Mouse (Mus musculus) C2C12 (cell line): Measurements from ENCODE around the gene Bmp4.

Experiments
- CTCF ChIP-seq: IDR thresholded peaks from one replicate; pipeline ENCODE4 v1.5.1; 2011; ENCODE audit not compliant: control insufficient read depth, insufficient read depth, insufficient read length
- FOSL1 ChIP-seq: IDR thresholded peaks from one replicate; pipeline ENCODE4 v1.8.0; 2011; ENCODE audit warnings: mild to moderate bottlenecking, low read length; ENCODE audit not compliant: poor library complexity, insufficient read depth, severe bottlenecking
- MAX ChIP-seq: IDR thresholded peaks from one replicate; pipeline ENCODE4 v1.6.1; 2011; ENCODE audit warnings: mild to moderate bottlenecking, control low read depth
- MYOG ChIP-seq: IDR thresholded peaks from one replicate; pipeline ENCODE4 v1.6.1; 2011; ENCODE audit not compliant: control insufficient read depth, insufficient read length; ENCODE audit errors: extremely low read depth
- USF1 ChIP-seq: IDR thresholded peaks from one replicate; pipeline ENCODE4 v1.6.1; 2011; ENCODE audit warnings: low read depth, mild to moderate bottlenecking, control low read depth, moderate library complexity

GRCm38 (mm10) chr14:46338801-46339200 is 51.7 kb downstream of the Bmp4 start:
- TF ChIP-seq FOSL1 = no peak
- TF ChIP-seq CTCF = no peak
- no peak for TF ChIP-seq USF1
- no peak for TF ChIP-seq MAX
- no peak for TF ChIP-seq MYOG
